Mouse (Mus musculus): ENCODE measurements around the gene Gdf5. TPM values are rescaled to one million over a fixed set of nuclear protein-coding genes. Genes with fewer than 3 reads are reported as not detected.
"Not testable (repeated sequence)": the region's sequence is repeated elsewhere in the genome, so short reads cannot be mapped to it uniquely, and the experiment has no call there.

The Gdf5 gene
- polyA plus RNA-seq, 1 experiment from 2014 or later, result 3.3 TPM

DNA sequence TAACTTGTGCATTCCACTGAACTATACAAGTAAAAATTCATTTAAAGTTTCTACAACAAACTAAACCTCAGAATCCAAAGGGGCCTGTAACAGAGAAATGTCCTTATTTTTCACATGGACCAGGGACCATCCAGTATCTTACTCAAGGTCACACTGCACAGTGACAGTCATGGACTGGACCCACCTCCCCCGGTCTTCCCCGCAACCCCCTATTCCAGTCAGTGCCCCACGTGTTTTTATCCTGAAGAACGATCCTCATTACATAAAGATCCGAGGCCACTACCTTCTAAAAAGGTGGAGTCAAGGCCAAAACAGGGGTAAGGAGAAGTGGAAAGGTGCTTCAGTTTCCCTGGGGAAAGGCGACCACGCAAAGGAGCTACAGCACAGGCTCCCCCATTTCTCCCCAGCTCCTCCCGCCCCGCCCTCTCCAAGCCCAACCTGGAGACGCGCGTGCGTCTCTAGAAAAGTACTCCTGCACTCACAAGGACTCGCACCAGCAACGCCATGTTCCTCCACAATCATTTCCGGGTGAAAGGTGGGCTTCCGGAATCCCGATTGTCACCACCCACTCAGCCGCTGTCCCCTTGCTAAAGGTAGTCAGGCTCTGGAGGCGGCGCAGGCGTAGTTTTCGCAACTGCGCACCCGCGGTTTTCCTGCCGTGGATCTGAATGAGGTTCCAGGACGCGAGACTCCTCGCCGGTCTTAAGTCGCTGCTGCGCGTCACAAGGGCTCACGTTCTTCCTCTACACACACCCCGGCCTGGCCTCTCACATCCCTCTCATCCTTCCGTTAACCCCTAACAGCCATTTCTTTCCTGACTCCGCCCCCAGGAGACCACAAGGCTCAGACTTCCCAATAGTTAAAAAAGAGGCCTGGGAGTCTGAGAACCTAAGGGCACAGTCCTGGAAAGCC, 15.4 kb downstream of the Gdf5 start, which contains the start of gene Uqcc1:
TSS of gene Uqcc1 (minus strand) at position 780 of the 912 bp plus-strand sequence.
- H3K9me3 ChIP-seq (ENCODE audit: control insufficient read depth, low read length), result 0 out of 2 replicates have a peak, but pooled peaks cover 3% of the 10 kb centered on the region
- H3K27ac ChIP-seq (replicated peaks; ENCODE audit: low read depth, low read length), result peak within 1 kb of the TSS; percentile 94
- peaks cover 12% of the 10 kb centered on the region for H3K4me1 ChIP-seq (ENCODE audit: control insufficient read depth, insufficient read depth, low read length)
- peak within 1 kb of the TSS; percentile 82 for H3K4me2 ChIP-seq (ENCODE audit: low read depth, low read length)
- H3K9ac ChIP-seq (ENCODE audit: low read depth, low read length), result peak within 1 kb of the TSS; percentile 75
- peak within 1 kb of the TSS; percentile 72 for H3K4me3 ChIP-seq (ENCODE audit: low read depth, low read length)
- ATAC-seq (ENCODE audit: low read depth) (peak; percentile 96), DNase-seq (ENCODE audit: low spot score) (peak; percentile 97)
- WGBS, result under 1% methylated on average over 38 of the region's 38 CpGs
- H3K36me3 ChIP-seq (ENCODE audit: control insufficient read depth, insufficient read depth, low read length), result no peaks in the 10 kb centered on the region
- H3K27me3 ChIP-seq (replicated peaks; ENCODE audit: control insufficient read depth, insufficient read depth, low read length), result no peaks in the 10 kb centered on the region

DNA sequence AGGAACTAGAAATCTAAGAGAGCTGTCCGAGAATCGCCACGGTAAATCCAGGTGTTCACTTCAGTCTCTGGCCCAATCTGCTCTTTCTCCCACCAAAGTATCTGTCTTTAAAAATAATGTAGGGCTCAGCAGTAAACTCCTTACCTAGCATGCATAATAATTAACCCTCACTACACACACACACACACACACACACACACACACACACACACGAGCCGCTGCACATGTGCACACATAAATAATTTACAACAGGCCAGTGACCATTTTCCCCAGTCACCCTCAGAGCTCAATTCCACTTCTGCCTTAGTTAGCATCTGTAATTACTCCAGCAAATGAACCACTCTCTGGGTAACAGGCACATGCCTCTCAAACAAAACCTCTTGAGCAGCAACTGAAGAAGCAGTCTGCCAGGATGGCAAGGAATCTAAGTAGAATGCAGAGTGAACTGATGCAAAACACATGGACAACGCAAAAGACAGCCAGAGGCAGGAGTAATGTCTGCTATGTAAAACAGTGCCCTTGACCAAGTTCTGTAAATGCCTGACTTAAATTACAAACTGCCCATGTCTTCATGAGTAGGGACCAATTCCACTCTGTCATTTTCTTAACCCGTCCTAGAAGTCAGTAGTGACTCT, 16.3 kb downstream of the Gdf5 start:
- peak; percentile 45 for DNase-seq (ENCODE audit: low spot score)
- peak overlapping the region; percentile 75 for H3K9ac ChIP-seq (ENCODE audit: low read depth, low read length)
- peak overlapping the region; percentile 82 for H3K4me2 ChIP-seq (ENCODE audit: low read depth, low read length)
- H3K4me1 ChIP-seq (ENCODE audit: control insufficient read depth, insufficient read depth, low read length), result peaks cover 12% of the 10 kb centered on the region
- peaks cover 5% of the 10 kb centered on the region; the same call in 1 of the 2 replicates for H3K36me3 ChIP-seq (ENCODE audit: control insufficient read depth, insufficient read depth, low read length)
- 60% methylated on average over 7 of the region's 7 CpGs for WGBS
- H3K4me3 ChIP-seq (ENCODE audit: low read depth, low read length), result peak overlapping the region; percentile 72
- H3K27me3 ChIP-seq (replicated peaks; ENCODE audit: control insufficient read depth, insufficient read depth, low read length), result no peaks in the 10 kb centered on the region
- ATAC-seq (ENCODE audit: low read depth), result no peak
- 0 out of 2 replicates have a peak, but pooled peaks cover 3% of the 10 kb centered on the region for H3K9me3 ChIP-seq (ENCODE audit: control insufficient read depth, low read length)
- peak overlapping the region; percentile 94 for H3K27ac ChIP-seq (replicated peaks; ENCODE audit: low read depth, low read length)

DNA sequence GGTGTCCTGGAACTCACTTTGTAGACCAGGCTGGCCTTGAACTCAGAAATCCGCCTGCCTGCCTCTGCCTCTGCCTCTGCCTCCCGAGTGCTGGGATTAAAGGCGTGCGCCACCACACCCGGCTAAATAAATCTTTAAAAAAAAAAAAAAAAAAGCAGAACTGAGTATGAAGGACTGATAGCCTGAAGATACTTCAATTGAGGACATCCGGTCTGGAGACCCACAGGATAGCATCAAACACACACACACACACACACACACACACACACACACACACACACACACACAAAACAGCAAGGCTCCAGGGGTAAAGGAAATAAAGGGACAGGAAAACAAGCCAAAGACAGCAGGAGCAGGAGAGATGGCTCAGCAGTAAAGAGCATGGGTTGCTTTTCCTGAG, 20.0 kb downstream of the Gdf5 start:
- H3K27ac ChIP-seq (replicated peaks; ENCODE audit: low read depth, low read length); ATAC-seq (ENCODE audit: low read depth); H3K9ac ChIP-seq (ENCODE audit: low read depth, low read length); H3K4me3 ChIP-seq (ENCODE audit: low read depth, low read length); H3K4me1 ChIP-seq (ENCODE audit: control insufficient read depth, insufficient read depth, low read length); H3K9me3 ChIP-seq (ENCODE audit: control insufficient read depth, low read length); H3K27me3 ChIP-seq (replicated peaks; ENCODE audit: control insufficient read depth, insufficient read depth, low read length); DNase-seq (ENCODE audit: low spot score); H3K4me2 ChIP-seq (ENCODE audit: low read depth, low read length): not testable (repeated sequence)
- 91% methylated on average over 6 of the region's 6 CpGs for WGBS
- H3K36me3 ChIP-seq (ENCODE audit: control insufficient read depth, insufficient read depth, low read length), result peaks cover 13% of the 10 kb centered on the region

DNA sequence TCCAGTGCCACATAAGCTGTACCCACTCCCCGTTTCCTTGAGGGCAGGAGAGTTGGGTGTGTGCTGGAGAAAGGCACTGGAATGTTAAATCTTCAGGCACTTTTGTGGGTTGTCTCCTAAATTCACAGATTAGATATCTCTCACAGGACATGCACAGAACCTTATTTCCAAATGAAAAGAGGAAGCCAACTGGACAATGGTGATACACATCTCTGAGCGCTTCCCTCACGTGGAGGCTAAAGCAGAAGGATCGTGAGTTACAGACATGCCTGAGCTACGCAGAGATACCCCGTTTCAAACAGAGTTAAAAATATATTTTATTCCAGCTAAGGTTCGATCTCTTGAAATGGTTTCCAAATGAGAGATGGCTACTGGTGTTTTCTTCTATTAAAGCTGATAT, 22.0 kb downstream of the Gdf5 start:
- 96% methylated on average over 7 of the region's 7 CpGs for WGBS
- DNase-seq (ENCODE audit: low spot score) (no peak), ATAC-seq (ENCODE audit: low read depth) (no peak)
- Histone ChIP-seq H3K9me3 (ENCODE audit: control insufficient read depth, low read length) (0 out of 2 replicates have a peak, but pooled peaks cover 3% of the 10 kb centered on the region), H3K27me3 (replicated peaks; ENCODE audit: control insufficient read depth, insufficient read depth, low read length) (no peaks in the 10 kb centered on the region), H3K27ac (replicated peaks; ENCODE audit: low read depth, low read length) (no peak overlapping the region), H3K4me2 (ENCODE audit: low read depth, low read length) (no peak overlapping the region), H3K4me1 (ENCODE audit: control insufficient read depth, insufficient read depth, low read length) (no peaks in the 10 kb centered on the region), H3K9ac (ENCODE audit: low read depth, low read length) (no peak overlapping the region), H3K36me3 (ENCODE audit: control insufficient read depth, insufficient read depth, low read length) (peaks cover 23% of the 10 kb centered on the region), H3K4me3 (ENCODE audit: low read depth, low read length) (no peak overlapping the region)

DNA sequence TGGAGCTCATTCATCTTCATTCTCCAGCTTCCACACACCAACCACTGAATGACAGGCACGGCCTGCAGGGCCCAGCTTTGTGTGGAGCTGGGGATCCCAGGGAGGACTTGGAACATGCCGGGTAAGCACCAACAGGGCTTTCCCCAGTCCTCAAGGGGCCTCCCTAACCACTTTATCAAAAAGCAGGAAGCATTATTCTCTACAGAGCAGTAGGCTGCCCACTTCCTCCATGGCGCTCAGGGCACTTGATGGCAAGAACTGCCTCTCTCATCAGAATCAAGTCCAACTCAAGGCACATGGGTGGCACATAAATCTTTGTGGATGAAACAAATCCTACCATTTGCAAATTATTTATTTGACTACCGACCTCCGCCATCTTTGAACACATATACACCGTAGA, 30.5 kb downstream of the Gdf5 start:
- no peaks in the 10 kb centered on the region for H3K27me3 ChIP-seq (replicated peaks; ENCODE audit: control insufficient read depth, insufficient read depth, low read length)
- H3K36me3 ChIP-seq (ENCODE audit: control insufficient read depth, insufficient read depth, low read length), result peaks cover 58% of the 10 kb centered on the region
- no peaks in the 10 kb centered on the region for H3K4me1 ChIP-seq (ENCODE audit: control insufficient read depth, insufficient read depth, low read length)
- no peak overlapping the region for H3K4me3 ChIP-seq (ENCODE audit: low read depth, low read length)
- no peak overlapping the region for H3K4me2 ChIP-seq (ENCODE audit: low read depth, low read length)
- no peak overlapping the region for H3K27ac ChIP-seq (replicated peaks; ENCODE audit: low read depth, low read length)
- H3K9me3 ChIP-seq (ENCODE audit: control insufficient read depth, low read length), result no peaks in the 10 kb centered on the region
- ATAC-seq (ENCODE audit: low read depth) (no peak), DNase-seq (ENCODE audit: low spot score) (no peak)
- WGBS, result 88% methylated on average over 6 of the region's 6 CpGs
- no peak overlapping the region for H3K9ac ChIP-seq (ENCODE audit: low read depth, low read length)

DNA sequence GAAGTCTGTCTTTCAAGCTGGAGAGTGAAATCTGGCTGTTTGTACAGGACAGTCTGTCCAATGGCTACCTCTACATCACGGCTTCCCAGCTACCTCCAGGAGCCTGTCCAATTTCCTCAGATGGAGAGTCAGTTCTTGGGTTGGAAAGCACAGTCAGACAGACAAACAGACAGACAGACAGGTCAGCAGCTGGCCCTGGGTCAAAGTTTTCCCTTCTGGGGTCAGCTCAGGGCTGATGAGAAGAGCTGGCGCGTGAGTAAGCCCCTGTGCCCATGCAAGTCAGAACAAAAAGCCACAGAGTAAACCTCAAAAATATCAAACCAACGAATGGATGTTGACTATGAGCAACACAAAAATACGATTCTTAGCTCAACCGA, 41.5 kb downstream of the Gdf5 start:
- no peak for DNase-seq (ENCODE audit: low spot score)
- no peak overlapping the region for H3K27ac ChIP-seq (replicated peaks; ENCODE audit: low read depth, low read length)
- no peak overlapping the region for H3K4me2 ChIP-seq (ENCODE audit: low read depth, low read length)
- no peak overlapping the region for H3K9ac ChIP-seq (ENCODE audit: low read depth, low read length)
- no peak overlapping the region for H3K4me3 ChIP-seq (ENCODE audit: low read depth, low read length)
- ATAC-seq (ENCODE audit: low read depth), result no peak
- peaks cover 32% of the 10 kb centered on the region; the same call in 1 of the 2 replicates for H3K36me3 ChIP-seq (ENCODE audit: control insufficient read depth, insufficient read depth, low read length)
- H3K4me1 ChIP-seq (ENCODE audit: control insufficient read depth, insufficient read depth, low read length), result no peaks in the 10 kb centered on the region
- no peaks in the 10 kb centered on the region for H3K27me3 ChIP-seq (replicated peaks; ENCODE audit: control insufficient read depth, insufficient read depth, low read length)
- 87% methylated on average over 6 of the region's 6 CpGs for WGBS
- no peaks in the 10 kb centered on the region for H3K9me3 ChIP-seq (ENCODE audit: control insufficient read depth, low read length)

DNA sequence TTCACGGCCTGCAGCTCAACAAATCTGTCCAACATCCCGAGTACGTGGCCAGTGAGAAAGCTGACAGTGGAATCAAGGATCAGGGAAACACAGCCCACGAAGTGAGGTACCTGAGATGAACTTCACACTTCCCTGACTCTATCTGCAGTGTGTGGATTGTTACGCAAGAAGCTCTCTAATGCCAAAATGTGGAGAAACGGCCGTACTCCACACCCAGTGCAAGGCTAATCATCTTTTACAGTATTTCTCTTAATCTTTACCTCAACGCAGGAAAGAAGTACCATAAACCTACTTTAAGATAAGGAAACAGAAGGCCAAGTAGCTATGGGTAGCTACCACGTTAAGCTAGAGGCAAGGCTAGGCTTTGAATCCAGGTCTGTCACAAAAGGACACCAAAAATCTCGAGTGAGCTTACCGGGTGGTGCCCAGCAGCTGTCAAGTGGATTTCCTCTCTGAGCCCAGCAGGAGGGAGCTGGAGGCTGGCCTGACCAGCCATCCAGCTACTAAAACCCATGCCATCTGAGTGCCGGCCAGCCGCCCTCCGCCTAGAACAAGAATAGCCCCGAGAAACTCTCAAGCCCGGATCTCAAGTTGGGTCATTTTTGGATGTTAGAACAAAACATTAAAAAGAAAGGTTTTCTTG, 42.1 kb downstream of the Gdf5 start:
- Histone ChIP-seq H3K9me3 (ENCODE audit: control insufficient read depth, low read length) (no peaks in the 10 kb centered on the region), H3K36me3 (ENCODE audit: control insufficient read depth, insufficient read depth, low read length) (peaks cover 32% of the 10 kb centered on the region), H3K4me1 (ENCODE audit: control insufficient read depth, insufficient read depth, low read length) (no peaks in the 10 kb centered on the region), H3K4me3 (ENCODE audit: low read depth, low read length) (no peak overlapping the region), H3K27ac (replicated peaks; ENCODE audit: low read depth, low read length) (no peak overlapping the region), H3K9ac (ENCODE audit: low read depth, low read length) (no peak overlapping the region), H3K27me3 (replicated peaks; ENCODE audit: control insufficient read depth, insufficient read depth, low read length) (no peaks in the 10 kb centered on the region), H3K4me2 (ENCODE audit: low read depth, low read length) (no peak overlapping the region)
- WGBS, result 84% methylated on average over 16 of the region's 16 CpGs
- DNase-seq (ENCODE audit: low spot score) (no peak), ATAC-seq (ENCODE audit: low read depth) (no peak)

DNA sequence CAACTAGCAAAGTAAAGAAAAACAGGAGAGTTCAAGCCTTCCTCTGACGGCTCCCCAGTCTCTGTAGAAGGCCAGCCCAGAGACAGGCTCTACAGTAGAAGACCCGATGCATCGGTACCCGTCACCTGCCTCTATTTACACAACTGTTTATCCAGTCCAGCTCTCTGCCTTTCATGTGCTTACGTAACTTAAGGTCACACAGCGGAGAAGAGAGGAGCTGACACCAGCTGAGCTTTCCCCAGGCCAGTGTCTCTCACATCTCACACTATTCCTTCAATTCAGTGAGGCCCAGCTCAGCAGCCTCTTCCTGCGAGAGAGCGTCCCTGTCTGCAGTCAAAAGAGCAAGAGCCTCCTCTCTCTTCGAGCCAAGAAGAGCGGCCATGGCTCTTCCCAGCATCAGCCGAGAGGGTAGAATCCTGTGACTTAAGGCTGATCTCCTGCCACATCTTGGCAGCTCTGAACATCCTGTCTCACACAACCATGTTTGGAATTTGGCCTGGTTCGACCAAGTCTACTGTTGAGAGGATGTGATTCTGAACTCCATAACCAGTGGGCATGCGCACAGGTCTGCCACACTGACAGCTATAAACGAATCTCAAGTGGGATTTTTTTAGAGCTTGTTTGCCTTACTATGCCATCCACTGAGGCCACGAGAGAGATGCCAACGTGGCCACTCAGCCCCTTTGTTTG, 50.0 kb downstream of the Gdf5 start:
- Histone ChIP-seq H3K9ac (ENCODE audit: low read depth, low read length) (no peak overlapping the region), H3K36me3 (ENCODE audit: control insufficient read depth, insufficient read depth, low read length) (peaks cover 44% of the 10 kb centered on the region), H3K27ac (replicated peaks; ENCODE audit: low read depth, low read length) (no peak overlapping the region), H3K4me2 (ENCODE audit: low read depth, low read length) (no peak overlapping the region), H3K27me3 (replicated peaks; ENCODE audit: control insufficient read depth, insufficient read depth, low read length) (no peaks in the 10 kb centered on the region), H3K4me1 (ENCODE audit: control insufficient read depth, insufficient read depth, low read length) (no peaks in the 10 kb centered on the region), H3K4me3 (ENCODE audit: low read depth, low read length) (no peak overlapping the region), H3K9me3 (ENCODE audit: control insufficient read depth, low read length) (no peaks in the 10 kb centered on the region)
- DNase-seq (ENCODE audit: low spot score) (no peak), ATAC-seq (ENCODE audit: low read depth) (no peak)
- 90% methylated on average over 16 of the region's 16 CpGs for whole genome bisulfite sequencing

All from embryonic facial prominence, embryonic 14.5 days (tissue).